Mouse (Mus musculus) limb, embryonic 13.5 days (tissue): ENCODE measurements at regions not wholly inside any gene's neighbourhood (a gene's known extent, or its start where the extent isn't known, plus 50 kb on each side); places are given as distances from the start of the nearest gene placed in this dataset.

ENCODE experiments used
- ATAC-seq: fragments of 200-750 bp; cut with Nextera tagmentation; 2 replicates; pipeline ENCODE4 v1.8.0; 2017; ENCODE audit warnings: low read depth, moderate number of reproducible peaks, moderate TSS enrichment; ENCODE audit not compliant: low FRiP score
- H3K27ac ChIP-seq: fragments of 300-500 bp; sonication (generic); 2 replicates; pipeline ENCODE4 v1.5.1; 2015; ENCODE audit warnings: inconsistent platforms, mild to moderate bottlenecking, moderate library complexity
- H3K27me3 ChIP-seq: fragments of 300-500 bp; sonication (generic); 2 replicates; pipeline ENCODE4 v1.6.1; 2015; ENCODE audit warnings: mild to moderate bottlenecking, inconsistent platforms
- H3K36me3 ChIP-seq: fragments of 300-500 bp; sonication (generic); 2 replicates; pipeline ENCODE4 v1.6.1; 2015; ENCODE audit warnings: inconsistent platforms, mild to moderate bottlenecking, moderate library complexity
- H3K4me1 ChIP-seq: fragments of 300-500 bp; sonication (generic); 2 replicates; pipeline ENCODE4 v1.6.1; 2015; ENCODE audit warnings: inconsistent platforms
- H3K4me2 ChIP-seq: fragments of 300-500 bp; sonication (generic); replicated peaks from 2 replicates; pipeline ENCODE4 v1.6.1; 2015; ENCODE audit warnings: inconsistent platforms, mild to moderate bottlenecking, moderate library complexity
- H3K4me3 ChIP-seq: fragments of 300-500 bp; sonication (generic); 2 replicates; pipeline ENCODE4 v1.5.1; 2015; ENCODE audit warnings: moderate library complexity, mild to moderate bottlenecking, inconsistent platforms
- H3K9ac ChIP-seq: fragments of 300-500 bp; sonication (generic); 2 replicates; pipeline ENCODE4 v1.6.1; 2015; ENCODE audit warnings: mild to moderate bottlenecking, inconsistent platforms
- H3K9me3 ChIP-seq: fragments of 300-500 bp; sonication (generic); 2 replicates; pipeline ENCODE4 v1.6.1; 2016; ENCODE audit warnings: inconsistent platforms
- WGBS: fragments of 180-500 bp; shearing (Covaris S2); methylation state at CpG from one replicate; pipeline ENCODE4 v1.1.7; 2015; 5-methylcytosine and 5-hydroxymethylcytosine counted together

GRCm38 (mm10) chr2:9267675-9268074, 613.4 kb upstream of the 4930412O13Rik start:
- Histone ChIP-seq H3K27me3 (no peaks in the 10 kb centered on the region), H3K4me1 (no peaks in the 10 kb centered on the region), H3K9ac (no peak overlapping the region), H3K4me2 (no peak overlapping the region), H3K27ac (no peak overlapping the region), H3K4me3 (no peak overlapping the region), H3K9me3 (no peaks in the 10 kb centered on the region), H3K36me3 (no peaks in the 10 kb centered on the region)
- WGBS, result 94% methylated on average over 4 of the region's 4 CpGs
- ATAC-seq, result no peak

GRCm38 (mm10) chr2:9283441-9283840, 597.6 kb upstream of the 4930412O13Rik start:
- no peak for ATAC-seq
- no peak overlapping the region for H3K27ac ChIP-seq

GRCm38 (mm10) chr2:9285800-9286199, 595.3 kb upstream of the 4930412O13Rik start:
- no peak overlapping the region for H3K27ac ChIP-seq
- no peak overlapping the region for H3K4me3 ChIP-seq
- no peaks in the 10 kb centered on the region for H3K27me3 ChIP-seq
- no peak for ATAC-seq
- H3K9me3 ChIP-seq, result no peaks in the 10 kb centered on the region
- H3K36me3 ChIP-seq, result no peaks in the 10 kb centered on the region
- no peak overlapping the region for H3K4me2 ChIP-seq
- no peak overlapping the region for H3K9ac ChIP-seq
- H3K4me1 ChIP-seq, result no peaks in the 10 kb centered on the region
- WGBS, result 45% methylated on average over 8 of the region's 8 CpGs

More at GRCm38 (mm10) chr2:9283441-9283840, 597.6 kb upstream of the 4930412O13Rik start:
- Histone ChIP-seq H3K4me3 (no peak overlapping the region), H3K36me3 (no peaks in the 10 kb centered on the region), H3K27me3 (no peaks in the 10 kb centered on the region), H3K4me1 (no peaks in the 10 kb centered on the region), H3K9ac (no peak overlapping the region), H3K4me2 (no peak overlapping the region), H3K9me3 (no peaks in the 10 kb centered on the region)
- 82% methylated on average over 2 of the region's 2 CpGs for WGBS

- H3K4me1 ChIP-seq, result no peaks in the 10 kb centered on the region
- no peak for ATAC-seq
- H3K27ac ChIP-seq, result no peak overlapping the region
- H3K4me2 ChIP-seq, result no peak overlapping the region
- 86% methylated on average over 1 of the region's 1 CpGs for WGBS
- no peaks in the 10 kb centered on the region for H3K36me3 ChIP-seq
- no peak overlapping the region for H3K9ac ChIP-seq
- H3K4me3 ChIP-seq, result no peak overlapping the region
- H3K9me3 ChIP-seq, result no peaks in the 10 kb centered on the region
- no peaks in the 10 kb centered on the region for H3K27me3 ChIP-seq
These were observed 594.0 kb upstream of the 4930412O13Rik start for GRCm38 (mm10) chr2:9287077-9287476.

GRCm38 (mm10) chr2:9287623-9288022, 593.4 kb upstream of the 4930412O13Rik start:
- no peaks in the 10 kb centered on the region for H3K9me3 ChIP-seq
- H3K4me3 ChIP-seq, result no peak overlapping the region
- no peak overlapping the region for H3K9ac ChIP-seq
- H3K4me2 ChIP-seq, result no peak overlapping the region
- H3K4me1 ChIP-seq, result no peaks in the 10 kb centered on the region
- no peaks in the 10 kb centered on the region for H3K36me3 ChIP-seq
- no peaks in the 10 kb centered on the region for H3K27me3 ChIP-seq
- WGBS, result 51% methylated on average over 6 of the region's 6 CpGs
- H3K27ac ChIP-seq, result no peak overlapping the region
- ATAC-seq, result no peak

GRCm38 (mm10) chr2:9331630-9332352, 549.3 kb upstream of the 4930412O13Rik start:
- no peak for ATAC-seq
- Histone ChIP-seq H3K4me1 (no peaks in the 10 kb centered on the region), H3K27me3 (no peaks in the 10 kb centered on the region), H3K4me3 (no peak overlapping the region), H3K27ac (no peak overlapping the region), H3K36me3 (no peaks in the 10 kb centered on the region), H3K9me3 (no peaks in the 10 kb centered on the region), H3K9ac (no peak overlapping the region), H3K4me2 (no peak overlapping the region)
- WGBS, result 56% methylated on average over 16 of the region's 16 CpGs

- no peak overlapping the region for H3K4me3 ChIP-seq
- no peak overlapping the region for H3K27ac ChIP-seq
- 66% methylated on average over 4 of the region's 4 CpGs for WGBS
- ATAC-seq, result no peak
- H3K27me3 ChIP-seq, result no peaks in the 10 kb centered on the region
- no peak overlapping the region for H3K9ac ChIP-seq
- H3K9me3 ChIP-seq, result no peaks in the 10 kb centered on the region
- no peaks in the 10 kb centered on the region for H3K36me3 ChIP-seq
- no peak overlapping the region for H3K4me2 ChIP-seq
- H3K4me1 ChIP-seq, result peaks cover 11% of the 10 kb centered on the region
These were observed 532.1 kb upstream of the 4930412O13Rik start for GRCm38 (mm10) chr2:9348982-9349381.

- Histone ChIP-seq H3K9ac (no peak overlapping the region), H3K36me3 (no peaks in the 10 kb centered on the region), H3K4me1 (peaks cover 11% of the 10 kb centered on the region), H3K9me3 (no peaks in the 10 kb centered on the region), H3K4me3 (no peak overlapping the region), H3K4me2 (no peak overlapping the region), H3K27ac (no peak overlapping the region), H3K27me3 (no peaks in the 10 kb centered on the region)
- 55% methylated on average over 1 of the region's 1 CpGs for WGBS
- no peak for ATAC-seq
These were observed 531.1 kb upstream of the 4930412O13Rik start for GRCm38 (mm10) chr2:9349994-9350393.

- Histone ChIP-seq H3K9ac (no peak overlapping the region), H3K36me3 (no peaks in the 10 kb centered on the region), H3K4me1 (peaks cover 11% of the 10 kb centered on the region), H3K4me2 (0 out of 2 replicates have a peak overlapping the region, but pooled peaks have one; percentile 21), H3K27me3 (no peaks in the 10 kb centered on the region), H3K9me3 (no peaks in the 10 kb centered on the region), H3K4me3 (no peak overlapping the region), H3K27ac (no peak overlapping the region)
- 10% methylated on average over 7 of the region's 7 CpGs for WGBS
- 0 out of 2 replicates have a peak, but pooled peaks have one; percentile 51 for ATAC-seq
These were observed 528.9 kb upstream of the 4930412O13Rik start for GRCm38 (mm10) chr2:9352190-9352589.

GRCm38 (mm10) chr2:9360020-9360419, 521.0 kb upstream of the 4930412O13Rik start:
- Histone ChIP-seq H3K4me2 (no peak overlapping the region), H3K9ac (no peak overlapping the region), H3K4me1 (no peaks in the 10 kb centered on the region; the same call in 1 of the 2 replicates), H3K27ac (no peak overlapping the region), H3K36me3 (no peaks in the 10 kb centered on the region), H3K9me3 (no peaks in the 10 kb centered on the region), H3K4me3 (no peak overlapping the region), H3K27me3 (no peaks in the 10 kb centered on the region)
- ATAC-seq, result no peak
- 35% methylated on average over 4 of the region's 4 CpGs for WGBS

- no peak overlapping the region for H3K9ac ChIP-seq
- no peak overlapping the region for H3K4me3 ChIP-seq
- no peaks in the 10 kb centered on the region for H3K9me3 ChIP-seq
- H3K27ac ChIP-seq, result no peak overlapping the region
- no peaks in the 10 kb centered on the region for H3K4me1 ChIP-seq
- ATAC-seq, result no peak
- no peak overlapping the region for H3K4me2 ChIP-seq
- WGBS, result 88% methylated on average over 8 of the region's 8 CpGs
- H3K27me3 ChIP-seq, result no peaks in the 10 kb centered on the region
- H3K36me3 ChIP-seq, result no peaks in the 10 kb centered on the region
These were observed 513.1 kb upstream of the 4930412O13Rik start for GRCm38 (mm10) chr2:9367801-9368584.

GRCm38 (mm10) chr2:9369572-9369971, 511.5 kb upstream of the 4930412O13Rik start:
- no peak overlapping the region for H3K4me3 ChIP-seq
- H3K27me3 ChIP-seq, result no peaks in the 10 kb centered on the region
- H3K4me2 ChIP-seq, result no peak overlapping the region
- no peak overlapping the region for H3K9ac ChIP-seq
- H3K36me3 ChIP-seq, result no peaks in the 10 kb centered on the region
- no peak for ATAC-seq
- 76% methylated on average over 4 of the region's 4 CpGs for WGBS
- H3K4me1 ChIP-seq, result no peaks in the 10 kb centered on the region
- H3K27ac ChIP-seq, result no peak overlapping the region
- H3K9me3 ChIP-seq, result no peaks in the 10 kb centered on the region
